Mouse (Mus musculus): ENCODE results near the gene Exosc9.

Exosc9 gene

GRCm38 (mm10) chr3:36552406-36553047 is at the start of gene Exosc9:
TSS of gene Exosc9 (plus strand) at chr3:36552606.
- DNase-seq (ENCODE audit: low read depth, low spot score), result peak; percentile 91

- DNase-seq (ENCODE audit: low read depth, low spot score), result no peak
These were observed 47.1 kb upstream of the Exosc9 start for GRCm38 (mm10) chr3:36505306-36505705.

- DNase-seq (ENCODE audit: low read depth, low spot score), result no peak
These were observed 46.3 kb upstream of the Exosc9 start for GRCm38 (mm10) chr3:36505809-36506735.

GRCm38 (mm10) chr3:36511491-36511890 is 40.9 kb upstream of the Exosc9 start:
- no peak for DNase-seq (ENCODE audit: low read depth, low spot score)

GRCm38 (mm10) chr3:36516196-36516595 is 36.2 kb upstream of the Exosc9 start:
- no peak for DNase-seq (ENCODE audit: low read depth, low spot score)

GRCm38 (mm10) chr3:36521073-36522060 is 31.0 kb upstream of the Exosc9 start, which contains the start of gene Gm11549:
TSS of gene Gm11549 (minus strand) at chr3:36521813.
- DNase-seq (ENCODE audit: low read depth, low spot score), result no peak

- no peak for DNase-seq (ENCODE audit: low read depth, low spot score)
These were observed 30.3 kb upstream of the Exosc9 start for GRCm38 (mm10) chr3:36522137-36522536.

GRCm38 (mm10) chr3:36524466-36524865 is 27.9 kb upstream of the Exosc9 start:
- no peak for DNase-seq (ENCODE audit: low read depth, low spot score)

GRCm38 (mm10) chr3:36530345-36530744 is 22.1 kb upstream of the Exosc9 start:
- no peak for DNase-seq (ENCODE audit: low read depth, low spot score)

GRCm38 (mm10) chr3:36530781-36531180 is 21.6 kb upstream of the Exosc9 start:
- no peak for DNase-seq (ENCODE audit: low read depth, low spot score)

- no peak for DNase-seq (ENCODE audit: low read depth, low spot score)
These were observed 21.2 kb upstream of the Exosc9 start for GRCm38 (mm10) chr3:36531242-36531641.

GRCm38 (mm10) chr3:36531979-36532542 is 20.3 kb upstream of the Exosc9 start:
- DNase-seq (ENCODE audit: low read depth, low spot score), result peak; percentile 65

GRCm38 (mm10) chr3:36532738-36533137 is 19.7 kb upstream of the Exosc9 start:
- no peak for DNase-seq (ENCODE audit: low read depth, low spot score)

GRCm38 (mm10) chr3:36533201-36533672 is 19.2 kb upstream of the Exosc9 start:
- DNase-seq (ENCODE audit: low read depth, low spot score), result no peak

- no peak for DNase-seq (ENCODE audit: low read depth, low spot score)
These were observed 16.4 kb upstream of the Exosc9 start for GRCm38 (mm10) chr3:36536041-36536440.

GRCm38 (mm10) chr3:36537701-36538470 is 14.5 kb upstream of the Exosc9 start:
- no peak for DNase-seq (ENCODE audit: low read depth, low spot score)

- no peak for DNase-seq (ENCODE audit: low read depth, low spot score)
These were observed 11.7 kb upstream of the Exosc9 start for GRCm38 (mm10) chr3:36540756-36541155.

GRCm38 (mm10) chr3:36541399-36541798 is 11.0 kb upstream of the Exosc9 start:
- DNase-seq (ENCODE audit: low read depth, low spot score), result no peak

- DNase-seq (ENCODE audit: low read depth, low spot score), result no peak
These were observed 7.4 kb upstream of the Exosc9 start for GRCm38 (mm10) chr3:36544961-36545360.

GRCm38 (mm10) chr3:36551343-36551742 is 1.1 kb upstream of the Exosc9 start:
- DNase-seq (ENCODE audit: low read depth, low spot score), result peak; percentile 66

All from mesoderm, embryonic 11.5 days (tissue).